Mouse (Mus musculus) ovary, adult 18-20 months (tissue): ENCODE results near the gene Cenpq.

Experiments used
- DNase-seq: peaks from one replicate; pipeline ENCODE4 v3.0.0; 2022; ENCODE audit warnings: low spot score, mixed read lengths

Cenpq gene

DNA sequence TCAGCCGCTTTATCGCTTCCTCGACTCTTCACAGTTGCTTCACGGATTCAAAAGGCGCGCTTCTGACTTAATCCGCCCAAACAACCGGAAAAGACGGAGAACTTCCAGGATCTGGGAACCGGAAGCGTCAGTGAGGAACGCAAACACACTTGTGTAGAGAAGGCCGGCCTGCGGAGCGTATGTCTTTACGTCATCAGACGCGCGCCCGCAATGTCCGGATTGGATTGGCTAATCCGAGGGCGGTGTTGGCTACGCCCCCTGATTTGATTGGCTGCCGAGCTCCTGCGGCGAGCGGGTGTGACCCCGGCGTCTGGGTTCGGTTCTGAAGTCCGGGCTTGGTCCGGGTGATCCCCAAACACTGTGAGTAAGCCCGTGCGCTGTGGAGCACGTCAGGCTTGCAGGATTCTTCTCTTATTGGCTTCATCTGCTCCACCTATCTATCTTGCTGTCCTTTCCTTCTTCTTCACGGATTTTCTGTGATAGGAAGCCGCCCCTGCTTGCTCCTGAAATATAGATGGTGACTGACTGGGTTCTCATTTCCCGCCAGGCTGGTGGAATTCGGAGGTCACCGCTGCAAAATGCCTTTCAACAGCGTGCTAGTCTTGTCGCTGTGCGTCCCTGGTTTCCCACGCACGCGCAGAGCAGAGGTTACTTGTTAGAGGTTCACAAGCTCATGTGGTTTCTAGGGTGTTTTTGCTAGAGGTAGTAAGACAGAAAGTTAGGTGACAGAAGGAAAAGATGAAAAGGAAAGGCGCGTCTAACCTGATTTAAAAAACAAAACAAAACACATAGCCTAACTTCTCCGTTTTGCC lies at the start of gene Cenpq, which contains the start of gene Mut:
Cenpq (minus strand) TSS at position 628 of the 812 bp plus-strand sequence.
Mut (plus strand) TSS at position 266 of the 812 bp plus-strand sequence.
- DNase-seq = peak; percentile 95

DNA sequence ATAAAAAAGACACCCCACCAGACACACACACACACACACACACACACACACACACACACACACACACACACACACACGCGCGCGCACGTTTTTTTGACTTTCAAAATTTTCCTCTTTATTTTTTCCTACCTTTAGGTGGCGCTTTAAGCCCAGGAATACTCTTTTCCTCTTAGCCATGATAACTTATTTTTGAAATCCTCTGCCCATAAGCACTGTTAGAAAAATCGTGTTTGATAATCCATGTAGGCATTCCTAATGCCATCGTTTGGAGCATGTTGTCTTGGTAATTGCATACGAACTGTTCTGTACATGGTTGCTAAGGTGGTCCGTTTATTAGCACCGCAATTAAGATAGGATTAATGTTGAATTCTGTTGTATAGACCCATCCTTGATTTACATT lies 43.1 kb upstream of the Cenpq start:
- no peak for DNase-seq

- no peak for DNase-seq
These were observed 13.7 kb upstream of the Cenpq start for GRCm38 (mm10) chr17:40948518-40948917.

GRCm38 (mm10) chr17:40933985-40934384 lies 862 bp downstream of the Cenpq start:
- no peak for DNase-seq

- no peak for DNase-seq
These were observed 19.3 kb downstream of the Cenpq start for GRCm38 (mm10) chr17:40915499-40915898.

DNA sequence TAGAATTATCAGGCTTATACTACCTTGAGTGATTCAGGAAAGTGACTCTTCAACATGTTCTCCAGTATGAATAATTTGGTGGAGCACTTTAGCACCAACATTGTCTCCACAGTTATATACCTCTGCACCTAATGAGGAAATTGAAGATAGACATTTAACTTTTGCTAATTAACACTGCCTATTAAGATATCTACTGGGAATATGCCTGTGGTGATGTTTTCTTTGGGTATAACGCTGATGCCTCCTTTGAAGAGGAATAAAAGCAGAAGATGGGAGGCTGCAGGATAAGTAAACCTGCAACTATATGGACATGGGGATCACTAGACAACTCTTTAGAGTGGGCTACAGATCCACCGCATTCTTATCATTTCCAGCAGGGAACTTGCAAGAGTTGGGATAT lies 20.6 kb downstream of the Cenpq start, which contains the start of gene Glyatl3:
Glyatl3 (minus strand) TSS at position 101 of the 400 bp plus-strand sequence.
- DNase-seq = no peak

GRCm38 (mm10) chr17:40904721-40905154 lies 30.1 kb downstream of the Cenpq start:
- no peak for DNase-seq

GRCm38 (mm10) chr17:40904056-40904597 lies 30.7 kb downstream of the Cenpq start:
- no peak for DNase-seq

GRCm38 (mm10) chr17:40903345-40903744 lies 31.5 kb downstream of the Cenpq start:
- DNase-seq = no peak

DNA sequence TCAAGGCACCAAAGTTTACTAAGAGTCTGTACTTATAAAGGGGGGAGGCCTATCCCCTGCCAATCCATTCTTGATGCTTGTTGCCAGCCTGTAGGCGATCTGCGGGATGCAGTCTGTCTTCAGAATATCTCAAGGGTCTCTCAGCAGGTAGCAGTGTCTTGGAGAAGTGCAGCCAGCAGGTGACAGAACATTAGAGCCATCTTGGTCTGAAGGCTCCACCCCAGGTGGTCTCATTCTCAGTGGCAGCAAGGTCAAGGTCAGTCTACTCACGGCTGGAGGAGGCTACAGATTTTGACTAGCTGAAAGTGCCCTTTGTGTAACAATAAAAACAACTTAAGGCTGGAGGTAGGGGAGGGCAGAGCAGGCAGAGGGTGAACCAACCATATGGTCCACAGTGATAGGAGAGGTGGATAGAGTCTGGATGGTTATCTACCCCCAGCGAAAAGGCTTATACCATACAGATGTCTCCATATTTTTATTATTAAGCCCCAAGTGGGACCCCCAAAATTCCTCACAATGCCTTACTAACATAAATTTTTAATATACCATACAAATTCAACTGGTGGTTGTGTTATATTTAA lies 35.0 kb downstream of the Cenpq start:
- no peak for DNase-seq

DNA sequence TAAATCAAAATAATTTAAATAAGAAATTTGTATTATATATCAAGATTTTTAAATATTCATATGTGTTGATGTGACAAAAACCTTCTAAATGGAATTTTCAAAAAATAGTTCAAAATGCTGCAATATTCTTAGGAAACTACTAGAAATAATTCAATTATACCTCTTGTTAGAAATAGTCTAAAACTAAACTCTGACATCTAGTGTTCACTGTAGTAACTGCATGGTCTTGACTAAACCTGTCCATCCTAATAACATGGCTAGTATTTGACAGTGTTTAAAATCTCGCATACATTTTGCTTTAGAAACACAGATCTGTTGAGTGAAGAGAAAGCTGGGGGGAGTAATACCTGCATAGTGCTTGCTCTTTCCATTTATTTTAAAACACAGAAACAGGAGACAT lies 38.0 kb downstream of the Cenpq start:
- no peak for DNase-seq

GRCm38 (mm10) chr17:40887849-40888536 lies 46.9 kb downstream of the Cenpq start:
- no peak for DNase-seq

DNA sequence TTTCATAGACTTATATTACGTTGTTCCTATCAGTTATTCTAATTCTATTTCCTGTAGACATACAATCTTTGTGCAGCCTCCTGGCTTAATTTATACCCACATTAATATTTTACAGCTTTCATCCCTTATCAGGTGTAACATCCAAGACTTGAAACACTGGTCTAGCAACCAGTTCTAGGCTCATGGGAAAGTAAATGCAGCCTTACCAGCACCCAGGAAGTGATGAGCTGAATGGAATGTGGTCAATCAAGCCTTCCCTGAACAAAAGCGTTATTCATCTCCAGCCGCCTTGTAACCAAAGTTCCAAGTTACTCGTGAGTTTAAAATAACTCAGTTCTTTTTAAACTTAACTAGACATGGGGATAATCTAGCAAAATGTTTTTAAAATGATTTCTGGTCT lies 49.7 kb downstream of the Cenpq start:
- no peak for DNase-seq

GRCm38 (mm10) chr17:40882172-40882571 lies 52.7 kb downstream of the Cenpq start:
- DNase-seq = no peak

DNA sequence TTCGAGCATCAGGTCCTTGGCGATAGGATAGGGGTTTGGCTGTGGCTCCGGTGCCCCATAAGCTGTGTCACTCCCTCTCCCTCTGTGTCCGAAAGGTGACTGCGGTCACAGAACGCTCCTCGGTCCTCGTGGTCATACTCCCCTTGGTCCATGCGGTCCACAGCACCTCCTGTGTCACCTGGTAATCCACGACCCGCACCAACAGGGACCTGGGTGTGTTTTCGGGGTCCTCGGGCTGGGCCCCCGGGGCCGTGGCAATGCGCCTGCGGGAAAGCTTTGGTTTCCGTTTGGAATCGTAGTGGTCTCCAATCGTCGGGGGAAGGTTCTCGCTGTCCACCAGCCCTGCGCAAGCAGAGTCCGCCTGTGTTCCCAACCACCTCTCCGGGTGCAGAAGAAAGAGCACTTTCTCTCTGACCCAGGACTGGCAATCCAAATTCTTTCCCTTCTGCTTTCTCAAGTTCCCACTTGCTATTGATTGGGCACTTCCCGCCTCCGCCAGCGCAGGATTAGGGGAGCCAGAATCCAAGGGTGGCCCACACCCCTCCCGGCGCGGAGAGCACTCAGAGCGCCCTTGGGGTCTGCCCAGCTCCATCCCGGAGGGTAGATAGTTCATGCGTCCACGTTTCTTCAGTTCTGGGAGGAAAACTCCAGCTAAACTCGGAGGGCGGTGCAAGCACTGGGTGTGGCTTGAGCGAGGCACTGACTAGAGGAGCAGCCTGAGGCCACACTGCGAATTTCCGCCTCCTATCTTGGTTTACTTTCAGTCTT lies 54.7 kb downstream of the Cenpq start, which contains the start of gene 9130008F23Rik:
9130008F23Rik (minus strand) TSS at position 636 of the 768 bp plus-strand sequence.
- peak; percentile 50 for DNase-seq

- no peak for DNase-seq
These were observed 55.3 kb downstream of the Cenpq start for GRCm38 (mm10) chr17:40879528-40879923.

GRCm38 (mm10) chr17:40877741-40878140 lies 57.1 kb downstream of the Cenpq start:
- DNase-seq = no peak

- DNase-seq = no peak
These were observed 59.3 kb downstream of the Cenpq start for GRCm38 (mm10) chr17:40875568-40875967.

DNA sequence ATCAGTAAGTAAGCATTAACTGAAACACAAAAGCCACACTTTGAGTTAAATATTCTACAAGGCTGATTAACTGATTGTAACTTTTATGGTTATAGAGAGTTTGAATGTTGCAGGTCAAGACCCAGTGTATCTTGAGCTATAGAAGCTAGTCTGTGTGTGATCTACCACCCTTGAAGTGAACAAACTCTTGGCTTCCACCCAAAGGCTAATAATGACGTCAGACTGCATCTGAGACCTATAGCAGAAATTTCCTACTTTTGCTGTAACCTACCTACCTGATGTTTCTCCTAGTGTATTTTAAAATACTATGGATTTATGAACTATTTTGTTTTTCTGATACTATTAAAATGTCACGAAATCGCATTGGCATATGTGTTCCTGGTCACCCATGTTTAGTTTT lies 60.1 kb downstream of the Cenpq start:
- no peak for DNase-seq

GRCm38 (mm10) chr17:40873582-40874011 lies 61.2 kb downstream of the Cenpq start:
- DNase-seq = no peak
